Mouse (Mus musculus) mouse embryonic stem cell (cell line): ENCODE measurements around the gene Vrk2.

Experiments used
- in situ Hi-C, 2 experiments: fragments of 300-500 bp; cut with MboI; formaldehyde crosslinking; loops; 1 replicate in 1 of 2; 3 replicates in 1 of 2; pipeline ENCODE4 v1.14.3; 2019 to 2020; ENCODE audit warnings: low sequenced_read_pairs in 2 of 2, low pct_unique_long_range_greater_than_20kb in 1 of 2, mixed read lengths in 1 of 2; ENCODE audit not compliant: unreplicated experiment in 1 of 2

Vrk2 gene

GRCm38 (mm10) chr11:26449789-26450188, 144.0 kb downstream of the Vrk2 start:
- in situ Hi-C loops = no loop called here

- in situ Hi-C loops = no loop called here
Observed at GRCm38 (mm10) chr11:26444374-26444773, 149.4 kb downstream of the Vrk2 start.

- in situ Hi-C loops = no loop called here
Observed at GRCm38 (mm10) chr11:26441121-26441520, 152.7 kb downstream of the Vrk2 start.

GRCm38 (mm10) chr11:26437818-26438217, 156.0 kb downstream of the Vrk2 start:
- in situ Hi-C loops = no loop called here

GRCm38 (mm10) chr11:26434229-26434628, 159.6 kb downstream of the Vrk2 start:
- in situ Hi-C loops = no loop called here

- in situ Hi-C loops = no loop called here
Observed at GRCm38 (mm10) chr11:26421472-26421871, 172.3 kb downstream of the Vrk2 start.
